8 mouse cellular contexts compared by ENCODE assay signal in genomic region chr12:104865166-104865535, GRCm38 (mm10). TPM values are rescaled to one million over a fixed set of nuclear protein-coding genes. Genes with fewer than 3 reads are reported as not detected.
DNase-seq lines count a peak whose midpoint lies in the region; ATAC-seq and TF ChIP-seq lines count a peak whose summit lies in the region.

No protein-coding gene starts in this region.

- no peaks in the 10 kb centered on the region for H3K4me1 ChIP-seq in kidney, postnatal 0 days (replicated peaks; ENCODE audit: insufficient read depth, low read length)
- no peaks in the 10 kb centered on the region for H3K4me1 ChIP-seq in embryonic facial prominence, embryonic 11.5 days (ENCODE audit: control insufficient read depth, insufficient read depth, low read length)
- peaks cover 16% of the 10 kb centered on the region for H3K4me1 ChIP-seq in intestine, embryonic 15.5 days (replicated peaks)
- 0 out of 2 replicates have a peak, but pooled peaks cover 2% of the 10 kb centered on the region for H3K4me1 ChIP-seq in neural tube, embryonic 12.5 days

- no peaks in the 10 kb centered on the region; the same call in 1 of the 2 replicates for H3K9me3 ChIP-seq in kidney, postnatal 0 days (replicated peaks; ENCODE audit: low read length)
- H3K9me3 ChIP-seq in embryonic facial prominence, embryonic 11.5 days (replicated peaks; ENCODE audit: control insufficient read depth, low read length) = no peaks in the 10 kb centered on the region
- no peaks in the 10 kb centered on the region for H3K9me3 ChIP-seq in intestine, embryonic 15.5 days
- no peaks in the 10 kb centered on the region for H3K9me3 ChIP-seq in neural tube, embryonic 12.5 days

- peak overlapping the region; percentile 89 for H3K27ac ChIP-seq in kidney, postnatal 0 days
- no peak overlapping the region for H3K27ac ChIP-seq in embryonic facial prominence, embryonic 11.5 days (replicated peaks; ENCODE audit: low read depth, low read length)
- H3K27ac ChIP-seq in intestine, embryonic 15.5 days = no peak overlapping the region
- no peak overlapping the region for H3K27ac ChIP-seq in neural tube, embryonic 12.5 days

- peak; percentile 14; the same call in 1 of the 2 replicates for ATAC-seq in kidney, postnatal 0 days (replicated peaks; ENCODE audit: low FRiP score, low read depth)
- ATAC-seq in embryonic facial prominence, embryonic 11.5 days (replicated peaks; ENCODE audit: insufficient number of reproducible peaks, low FRiP score, low TSS enrichment, low read depth) = peak; percentile 60
- ATAC-seq in intestine, embryonic 15.5 days = peak; percentile 55
- ATAC-seq in neural tube, embryonic 12.5 days (ENCODE audit: low FRiP score, low read depth) = peak; percentile 68

- peak overlapping the region; percentile 90 for H3K4me3 ChIP-seq in kidney, postnatal 0 days (replicated peaks; ENCODE audit: low read depth, low read length)
- H3K4me3 ChIP-seq in embryonic facial prominence, embryonic 11.5 days (ENCODE audit: low read depth, low read length) = peak overlapping the region; percentile 71
- peak overlapping the region; percentile 67 for H3K4me3 ChIP-seq in intestine, embryonic 15.5 days (replicated peaks)
- peak overlapping the region; percentile 73 for H3K4me3 ChIP-seq in neural tube, embryonic 12.5 days

- TF ChIP-seq CTCF in kidney, postnatal 0 days (IDR thresholded peaks at IDR 0.05; ENCODE audit: low read depth) = no peak; the same call in 1 of the 2 replicates

- H3K4me2 ChIP-seq in kidney, postnatal 0 days (ENCODE audit: low read length) = peak overlapping the region; percentile 95
- H3K4me2 ChIP-seq in embryonic facial prominence, embryonic 11.5 days (ENCODE audit: low read depth, low read length) = peak overlapping the region; percentile 60
- peak overlapping the region; percentile 91 for H3K4me2 ChIP-seq in intestine, embryonic 15.5 days (replicated peaks)
- peak overlapping the region; percentile 98 for H3K4me2 ChIP-seq in neural tube, embryonic 12.5 days (replicated peaks)

- 0% methylated on average over 7 of the region's 10 CpGs for WGBS in kidney, postnatal 0 days
- under 1% methylated on average over 7 of the region's 10 CpGs for WGBS in embryonic facial prominence, embryonic 11.5 days
- WGBS in intestine, embryonic 15.5 days = 0% methylated on average over 7 of the region's 10 CpGs
- whole genome bisulfite sequencing in neural tube, embryonic 12.5 days = 0% methylated on average over 7 of the region's 10 CpGs

- no peaks in the 10 kb centered on the region for H3K27me3 ChIP-seq in kidney, postnatal 0 days (ENCODE audit: insufficient read depth, low read length)
- no peaks in the 10 kb centered on the region for H3K27me3 ChIP-seq in embryonic facial prominence, embryonic 11.5 days (ENCODE audit: control insufficient read depth, insufficient read depth, low read length)
- no peaks in the 10 kb centered on the region for H3K27me3 ChIP-seq in intestine, embryonic 15.5 days (replicated peaks)
- peaks cover 6% of the 10 kb centered on the region; the same call in 1 of the 2 replicates for H3K27me3 ChIP-seq in neural tube, embryonic 12.5 days (replicated peaks)

- no peaks in the 10 kb centered on the region for H3K36me3 ChIP-seq in kidney, postnatal 0 days (ENCODE audit: insufficient read depth, low read length)
- no peaks in the 10 kb centered on the region for H3K36me3 ChIP-seq in embryonic facial prominence, embryonic 11.5 days (replicated peaks; ENCODE audit: control insufficient read depth, insufficient read depth, low read depth, low read length)
- H3K36me3 ChIP-seq in intestine, embryonic 15.5 days = no peaks in the 10 kb centered on the region
- no peaks in the 10 kb centered on the region for H3K36me3 ChIP-seq in neural tube, embryonic 12.5 days

- peak overlapping the region; percentile 81 for H3K9ac ChIP-seq in kidney, postnatal 0 days (ENCODE audit: low read depth, low read length)
- H3K9ac ChIP-seq in embryonic facial prominence, embryonic 11.5 days (replicated peaks; ENCODE audit: low read length) = peak overlapping the region; percentile 81
- peak overlapping the region; percentile 30; the same call in 1 of the 2 replicates for H3K9ac ChIP-seq in intestine, embryonic 15.5 days
- peak overlapping the region; percentile 52 for H3K9ac ChIP-seq in neural tube, embryonic 12.5 days

- DNase-seq in kidney, postnatal 0 days (ENCODE audit: low spot score) = peak; percentile 50
- DNase-seq in kidney, adult 8-10 months = no peak
- peak; percentile 53 for DNase-seq in embryonic facial prominence, embryonic 11.5 days (ENCODE audit: low spot score)
- no peak for DNase-seq in gastrocnemius, postnatal 4 days (ENCODE audit: low spot score in 2 of 2)
- no peak for DNase-seq in layer of hippocampus, adult 18-20 months (ENCODE audit: low spot score in 2 of 2)
- DNase-seq in ovary, postnatal 10 days (ENCODE audit: low spot score) = no peak

RNA-seq across cellular contexts. Expression of gene Clmn, which starts 0.3 kb away (rescaled TPM):
- polyA plus RNA-seq in kidney, postnatal 0 days (2015; fragmentation: Nextera tagmentation; extraction: Ambion mirVana) = 6.0 and 7.3 TPM in 2 replicates
- polyA plus RNA-seq in embryonic facial prominence, embryonic 11.5 days (2014; fragmentation: Nextera tagmentation; extraction: Ambion mirVana) = 3.8 and 4.1 TPM in 2 replicates
- polyA plus RNA-seq in intestine, embryonic 15.5 days (2015; fragmentation: Nextera tagmentation; extraction: Ambion mirVana) = 4.1 and 4.3 TPM in 2 replicates
- polyA plus RNA-seq in neural tube, embryonic 12.5 days (2016; fragmentation: Nextera tagmentation; extraction: Ambion mirVana) = 2.0 TPM in 2 replicates
- 1 to 10 TPM; 6.2 TPM for total RNA-seq in gastrocnemius, postnatal 4 days (2021)
- 100 to 1,000 TPM; 106 to 115 TPM for total RNA-seq in layer of hippocampus, adult 18-20 months (2021)

Comparison
In these comparisons a context has a peak if more than half of its experiments do, and no peak if none do; other contexts are left out.
1. DNase-seq: peak in kidney, postnatal 0 days (single experiment) and embryonic facial prominence, embryonic 11.5 days (single experiment); none in kidney, adult 8-10 months (0 of 2), gastrocnemius, postnatal 4 days (0 of 2), layer of hippocampus, adult 18-20 months (0 of 2) and ovary, postnatal 10 days (single experiment).
2. ATAC-seq: peak in every context shown above with its lines; median percentile 68 in neural tube, embryonic 12.5 days; 60 in embryonic facial prominence, embryonic 11.5 days; 55 in intestine, embryonic 15.5 days; 14 in kidney, postnatal 0 days.
3. H3K9ac ChIP-seq: peak in every context shown above with its lines; median percentile 81 in kidney, postnatal 0 days; 81 in embryonic facial prominence, embryonic 11.5 days; 52 in neural tube, embryonic 12.5 days; 30 in intestine, embryonic 15.5 days.
4. Peak in every context shown above with its lines, with median percentiles within 50 percentile points of each other: H3K4me2 ChIP-seq and H3K4me3 ChIP-seq.